Mouse (Mus musculus): ENCODE measurements around the gene Crmp1. TPM values are rescaled to one million over a fixed set of nuclear protein-coding genes. Genes with fewer than 3 reads are reported as not detected.

The Crmp1 gene
- polyA plus RNA-seq, 1 experiment, result 0.05 TPM

- TF ChIP-seq FOSL1 (IDR thresholded peaks at IDR 0.05; ENCODE audit: insufficient read depth, low read length, poor library complexity, severe bottlenecking) (no peak), CTCF (IDR thresholded peaks at IDR 0.05; ENCODE audit: control insufficient read depth, insufficient read depth, insufficient read length) (no peak), USF1 (IDR thresholded peaks at IDR 0.05; ENCODE audit: low read depth) (no peak), MYOG (IDR thresholded peaks at IDR 0.05; ENCODE audit: control insufficient read depth, extremely low read depth, insufficient read length) (no peak), CEBPB (IDR thresholded peaks at IDR 0.05; ENCODE audit: low read depth) (no peak), MYOD1 (IDR thresholded peaks at IDR 0.05; ENCODE audit: control insufficient read depth, insufficient read length, low read depth) (no peak), MAX (IDR thresholded peaks at IDR 0.05) (no peak)
- no peaks in the 10 kb centered on the region for H3K79me2 ChIP-seq (ENCODE audit: control insufficient read depth, insufficient read depth)
- no peak overlapping the region for H3K4me3 ChIP-seq (ENCODE audit: insufficient read depth, poor library complexity, severe bottlenecking)
- peaks cover 10% of the 10 kb centered on the region for H3K27me3 ChIP-seq (ENCODE audit: control insufficient read depth, insufficient read depth, insufficient read length)
- no peaks in the 10 kb centered on the region for H3K36me3 ChIP-seq (ENCODE audit: control insufficient read depth, insufficient read depth)
- no peak overlapping the region for H3ac ChIP-seq (ENCODE audit: control insufficient read depth, insufficient read length, low read depth)
- H3K79me3 ChIP-seq (ENCODE audit: low read depth), result no peaks in the 10 kb centered on the region
Measured at GRCm38 (mm10) chr5:37202285-37202684, 39.5 kb upstream of the Crmp1 start.

DNA sequence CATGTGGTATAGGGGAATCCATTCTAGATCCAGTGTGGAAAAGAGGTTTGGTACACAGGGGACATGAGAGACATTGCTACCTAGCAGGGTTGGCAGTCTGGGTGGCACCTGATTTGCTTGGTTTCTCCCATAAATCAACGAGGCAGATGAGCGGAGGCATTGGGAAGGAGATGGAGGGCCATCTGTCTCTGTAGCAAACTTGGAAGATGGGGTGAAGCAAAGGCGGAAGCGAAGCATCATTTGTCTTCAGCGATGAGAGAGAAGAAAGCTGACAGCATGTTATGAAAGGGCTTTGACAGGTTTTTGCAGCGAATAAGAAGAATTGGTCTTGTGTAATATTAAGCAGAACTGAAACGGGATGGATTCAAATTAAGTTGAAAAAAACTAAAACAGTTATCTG is 36.9 kb upstream of the Crmp1 start:
- H3K27me3 ChIP-seq (ENCODE audit: control insufficient read depth, insufficient read depth, insufficient read length), result peaks cover 13% of the 10 kb centered on the region
- H3K79me3 ChIP-seq (ENCODE audit: low read depth), result no peaks in the 10 kb centered on the region
- TF ChIP-seq FOSL1 (IDR thresholded peaks at IDR 0.05; ENCODE audit: insufficient read depth, low read length, poor library complexity, severe bottlenecking), result no peak
- no peak for TF ChIP-seq MAX (IDR thresholded peaks at IDR 0.05)
- no peaks in the 10 kb centered on the region for H3K79me2 ChIP-seq (ENCODE audit: control insufficient read depth, insufficient read depth)
- no peak overlapping the region for H3K4me3 ChIP-seq (ENCODE audit: insufficient read depth, poor library complexity, severe bottlenecking)
- no peaks in the 10 kb centered on the region for H3K36me3 ChIP-seq (ENCODE audit: control insufficient read depth, insufficient read depth)
- no peak overlapping the region for H3ac ChIP-seq (ENCODE audit: control insufficient read depth, insufficient read length, low read depth)

DNA sequence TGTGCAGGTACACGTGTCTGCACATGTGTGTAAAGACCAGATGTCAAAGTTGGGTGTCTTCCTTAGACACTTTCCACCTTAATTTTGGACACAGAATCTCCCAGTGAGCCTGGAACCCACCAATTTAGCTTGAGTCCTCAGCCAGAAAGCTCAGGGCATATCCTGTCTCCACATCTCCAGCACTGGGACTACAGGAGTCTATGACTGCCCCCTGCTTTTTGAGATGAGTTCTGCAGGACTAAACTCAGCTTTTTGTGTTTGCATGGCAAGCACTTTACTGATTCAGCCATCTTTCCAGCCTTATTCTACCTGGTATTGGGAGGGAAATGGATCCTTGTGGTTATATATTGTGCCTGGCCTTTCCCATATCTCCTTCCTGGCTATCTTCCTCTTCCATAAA is 36.3 kb upstream of the Crmp1 start:
- no peak for TF ChIP-seq FOSL1 (IDR thresholded peaks at IDR 0.05; ENCODE audit: insufficient read depth, low read length, poor library complexity, severe bottlenecking)
- TF ChIP-seq CEBPB (IDR thresholded peaks at IDR 0.05; ENCODE audit: low read depth), result no peak
- no peak for TF ChIP-seq MYOD1 (IDR thresholded peaks at IDR 0.05; ENCODE audit: control insufficient read depth, insufficient read length, low read depth)
- TF ChIP-seq USF1 (IDR thresholded peaks at IDR 0.05; ENCODE audit: low read depth), result no peak
- TF ChIP-seq CTCF (IDR thresholded peaks at IDR 0.05; ENCODE audit: control insufficient read depth, insufficient read depth, insufficient read length), result no peak
- TF ChIP-seq MYOG (IDR thresholded peaks at IDR 0.05; ENCODE audit: control insufficient read depth, extremely low read depth, insufficient read length), result no peak
- TF ChIP-seq MAX (IDR thresholded peaks at IDR 0.05), result no peak
- Histone ChIP-seq H3K4me3 (ENCODE audit: insufficient read depth, poor library complexity, severe bottlenecking) (no peak overlapping the region), H3K79me2 (ENCODE audit: control insufficient read depth, insufficient read depth) (no peaks in the 10 kb centered on the region), H3K27me3 (ENCODE audit: control insufficient read depth, insufficient read depth, insufficient read length) (peaks cover 16% of the 10 kb centered on the region), H3K36me3 (ENCODE audit: control insufficient read depth, insufficient read depth) (no peaks in the 10 kb centered on the region), H3ac (ENCODE audit: control insufficient read depth, insufficient read length, low read depth) (no peak overlapping the region), H3K79me3 (ENCODE audit: low read depth) (no peaks in the 10 kb centered on the region)

GRCm38 (mm10) chr5:37206364-37206763 is 35.4 kb upstream of the Crmp1 start:
- TF ChIP-seq USF1 (IDR thresholded peaks at IDR 0.05; ENCODE audit: low read depth), result no peak
- TF ChIP-seq MYOG (IDR thresholded peaks at IDR 0.05; ENCODE audit: control insufficient read depth, extremely low read depth, insufficient read length), result no peak
- no peak for TF ChIP-seq FOSL1 (IDR thresholded peaks at IDR 0.05; ENCODE audit: insufficient read depth, low read length, poor library complexity, severe bottlenecking)
- no peak for TF ChIP-seq MAX (IDR thresholded peaks at IDR 0.05)
- no peak for TF ChIP-seq CEBPB (IDR thresholded peaks at IDR 0.05; ENCODE audit: low read depth)
- no peak for TF ChIP-seq MYOD1 (IDR thresholded peaks at IDR 0.05; ENCODE audit: control insufficient read depth, insufficient read length, low read depth)
- no peak for TF ChIP-seq CTCF (IDR thresholded peaks at IDR 0.05; ENCODE audit: control insufficient read depth, insufficient read depth, insufficient read length)
- Histone ChIP-seq H3K36me3 (ENCODE audit: control insufficient read depth, insufficient read depth) (no peaks in the 10 kb centered on the region), H3K27me3 (ENCODE audit: control insufficient read depth, insufficient read depth, insufficient read length) (peaks cover 21% of the 10 kb centered on the region), H3K79me2 (ENCODE audit: control insufficient read depth, insufficient read depth) (no peaks in the 10 kb centered on the region), H3K79me3 (ENCODE audit: low read depth) (no peaks in the 10 kb centered on the region), H3K4me3 (ENCODE audit: insufficient read depth, poor library complexity, severe bottlenecking) (no peak overlapping the region), H3ac (ENCODE audit: control insufficient read depth, insufficient read length, low read depth) (no peak overlapping the region)

GRCm38 (mm10) chr5:37212938-37213708 is 28.6 kb upstream of the Crmp1 start:
- no peaks in the 10 kb centered on the region for H3K79me3 ChIP-seq (ENCODE audit: low read depth)
- H3K79me2 ChIP-seq (ENCODE audit: control insufficient read depth, insufficient read depth), result no peaks in the 10 kb centered on the region
- no peak overlapping the region for H3K4me3 ChIP-seq (ENCODE audit: insufficient read depth, poor library complexity, severe bottlenecking)
- H3K36me3 ChIP-seq (ENCODE audit: control insufficient read depth, insufficient read depth), result no peaks in the 10 kb centered on the region
- no peak overlapping the region for H3ac ChIP-seq (ENCODE audit: control insufficient read depth, insufficient read length, low read depth)
- TF ChIP-seq MAX (IDR thresholded peaks at IDR 0.05) (no peak), MYOG (IDR thresholded peaks at IDR 0.05; ENCODE audit: control insufficient read depth, extremely low read depth, insufficient read length) (no peak), CTCF (IDR thresholded peaks at IDR 0.05; ENCODE audit: control insufficient read depth, insufficient read depth, insufficient read length) (no peak), CEBPB (IDR thresholded peaks at IDR 0.05; ENCODE audit: low read depth) (no peak), MYOD1 (IDR thresholded peaks at IDR 0.05; ENCODE audit: control insufficient read depth, insufficient read length, low read depth) (no peak), USF1 (IDR thresholded peaks at IDR 0.05; ENCODE audit: low read depth) (no peak), FOSL1 (IDR thresholded peaks at IDR 0.05; ENCODE audit: insufficient read depth, low read length, poor library complexity, severe bottlenecking) (no peak)
- H3K27me3 ChIP-seq (ENCODE audit: control insufficient read depth, insufficient read depth, insufficient read length), result peaks cover 16% of the 10 kb centered on the region

- Histone ChIP-seq H3K79me3 (ENCODE audit: low read depth) (no peaks in the 10 kb centered on the region), H3ac (ENCODE audit: control insufficient read depth, insufficient read length, low read depth) (no peak overlapping the region), H3K4me3 (ENCODE audit: insufficient read depth, poor library complexity, severe bottlenecking) (no peak overlapping the region), H3K27me3 (ENCODE audit: control insufficient read depth, insufficient read depth, insufficient read length) (peaks cover 16% of the 10 kb centered on the region), H3K79me2 (ENCODE audit: control insufficient read depth, insufficient read depth) (no peaks in the 10 kb centered on the region), H3K36me3 (ENCODE audit: control insufficient read depth, insufficient read depth) (no peaks in the 10 kb centered on the region)
- TF ChIP-seq MYOG (IDR thresholded peaks at IDR 0.05; ENCODE audit: control insufficient read depth, extremely low read depth, insufficient read length) (no peak), FOSL1 (IDR thresholded peaks at IDR 0.05; ENCODE audit: insufficient read depth, low read length, poor library complexity, severe bottlenecking) (no peak), CEBPB (IDR thresholded peaks at IDR 0.05; ENCODE audit: low read depth) (no peak), USF1 (IDR thresholded peaks at IDR 0.05; ENCODE audit: low read depth) (no peak), MAX (IDR thresholded peaks at IDR 0.05) (no peak), MYOD1 (IDR thresholded peaks at IDR 0.05; ENCODE audit: control insufficient read depth, insufficient read length, low read depth) (no peak), CTCF (IDR thresholded peaks at IDR 0.05; ENCODE audit: control insufficient read depth, insufficient read depth, insufficient read length) (no peak)
Measured at GRCm38 (mm10) chr5:37213709-37214103, 28.0 kb upstream of the Crmp1 start.
